Mouse (Mus musculus): ENCODE measurements around the gene Mark1. TPM values are rescaled to one million over a fixed set of nuclear protein-coding genes. Genes with fewer than 3 reads are reported as not detected.

The Mark1 gene
- polyA plus RNA-seq, 1 experiment from 2014 or later: 15.0 TPM

- Histone ChIP-seq H3K36me3 (ENCODE audit: control insufficient read depth, insufficient read depth) (peaks cover 24% of the 10 kb centered on the region), H3K27me3 (replicated peaks; ENCODE audit: control insufficient read depth, insufficient read depth, low read length) (no peaks in the 10 kb centered on the region), H3K27ac (ENCODE audit: low read length) (no peak overlapping the region), H3K9me3 (ENCODE audit: control insufficient read depth, low read length) (no peaks in the 10 kb centered on the region), H3K4me3 (replicated peaks; ENCODE audit: low read length) (no peak overlapping the region), H3K4me1 (replicated peaks; ENCODE audit: control insufficient read depth, insufficient read depth, low read length) (0 out of 2 replicates have a peak, but pooled peaks cover 4% of the 10 kb centered on the region), H3K4me2 (ENCODE audit: low read length) (no peak overlapping the region), H3K9ac (replicated peaks; ENCODE audit: low read depth, low read length) (no peak overlapping the region)
- WGBS: 92% methylated on average over 18 of the region's 18 CpGs
- no peak for ATAC-seq
Observed at GRCm38 (mm10) chr1:184912336-184912735, 87.0 kb downstream of the Mark1 start.

- Histone ChIP-seq H3K36me3 (ENCODE audit: control insufficient read depth, insufficient read depth) (peaks cover 24% of the 10 kb centered on the region), H3K27me3 (replicated peaks; ENCODE audit: control insufficient read depth, insufficient read depth, low read length) (no peaks in the 10 kb centered on the region), H3K4me2 (ENCODE audit: low read length) (no peak overlapping the region), H3K27ac (ENCODE audit: low read length) (no peak overlapping the region), H3K4me1 (replicated peaks; ENCODE audit: control insufficient read depth, insufficient read depth, low read length) (peaks cover 6% of the 10 kb centered on the region), H3K4me3 (replicated peaks; ENCODE audit: low read length) (no peak overlapping the region), H3K9ac (replicated peaks; ENCODE audit: low read depth, low read length) (no peak overlapping the region), H3K9me3 (ENCODE audit: control insufficient read depth, low read length) (no peaks in the 10 kb centered on the region)
- ATAC-seq: peak; percentile 29; the same call in 1 of the 2 replicates
- WGBS: 76% methylated on average over 6 of the region's 6 CpGs
Observed at GRCm38 (mm10) chr1:184911861-184912260, 87.5 kb downstream of the Mark1 start.

GRCm38 (mm10) chr1:184908558-184908957 is 90.8 kb downstream of the Mark1 start:
- no peak for ATAC-seq
- no peak overlapping the region for H3K27ac ChIP-seq (ENCODE audit: low read length)
- H3K4me3 ChIP-seq (replicated peaks; ENCODE audit: low read length): no peak overlapping the region
- no peaks in the 10 kb centered on the region for H3K9me3 ChIP-seq (ENCODE audit: control insufficient read depth, low read length)
- WGBS: 75% methylated on average over 9 of the region's 9 CpGs
- no peak overlapping the region for H3K9ac ChIP-seq (replicated peaks; ENCODE audit: low read depth, low read length)
- H3K4me1 ChIP-seq (replicated peaks; ENCODE audit: control insufficient read depth, insufficient read depth, low read length): peaks cover 23% of the 10 kb centered on the region
- H3K27me3 ChIP-seq (replicated peaks; ENCODE audit: control insufficient read depth, insufficient read depth, low read length): no peaks in the 10 kb centered on the region
- H3K4me2 ChIP-seq (ENCODE audit: low read length): no peak overlapping the region
- peaks cover 21% of the 10 kb centered on the region; the same call in 1 of the 2 replicates for H3K36me3 ChIP-seq (ENCODE audit: control insufficient read depth, insufficient read depth)

GRCm38 (mm10) chr1:184905904-184906745 is 93.2 kb downstream of the Mark1 start:
- WGBS: 31% methylated on average over 12 of the region's 12 CpGs
- Histone ChIP-seq H3K4me3 (replicated peaks; ENCODE audit: low read length) (no peak overlapping the region), H3K36me3 (ENCODE audit: control insufficient read depth, insufficient read depth) (peaks cover 16% of the 10 kb centered on the region; the same call in 1 of the 2 replicates), H3K9me3 (ENCODE audit: control insufficient read depth, low read length) (no peaks in the 10 kb centered on the region), H3K4me1 (replicated peaks; ENCODE audit: control insufficient read depth, insufficient read depth, low read length) (peaks cover 23% of the 10 kb centered on the region), H3K9ac (replicated peaks; ENCODE audit: low read depth, low read length) (no peak overlapping the region; the same call in 1 of the 2 replicates), H3K27ac (ENCODE audit: low read length) (peak overlapping the region; percentile 89), H3K27me3 (replicated peaks; ENCODE audit: control insufficient read depth, insufficient read depth, low read length) (no peaks in the 10 kb centered on the region), H3K4me2 (ENCODE audit: low read length) (peak overlapping the region; percentile 13; the same call in 1 of the 2 replicates)
- ATAC-seq: peak; percentile 80

GRCm38 (mm10) chr1:184905371-184905770 is 94.0 kb downstream of the Mark1 start:
- Histone ChIP-seq H3K9me3 (ENCODE audit: control insufficient read depth, low read length) (no peaks in the 10 kb centered on the region), H3K27ac (ENCODE audit: low read length) (peak overlapping the region; percentile 89), H3K27me3 (replicated peaks; ENCODE audit: control insufficient read depth, insufficient read depth, low read length) (no peaks in the 10 kb centered on the region), H3K9ac (replicated peaks; ENCODE audit: low read depth, low read length) (no peak overlapping the region), H3K36me3 (ENCODE audit: control insufficient read depth, insufficient read depth) (peaks cover 22% of the 10 kb centered on the region; the same call in 1 of the 2 replicates), H3K4me2 (ENCODE audit: low read length) (peak overlapping the region; percentile 20; the same call in 1 of the 2 replicates), H3K4me1 (replicated peaks; ENCODE audit: control insufficient read depth, insufficient read depth, low read length) (peaks cover 23% of the 10 kb centered on the region), H3K4me3 (replicated peaks; ENCODE audit: low read length) (no peak overlapping the region)
- 35% methylated on average over 19 of the region's 19 CpGs for WGBS
- ATAC-seq: peak; percentile 91

- ATAC-seq: no peak
- 63% methylated on average over 7 of the region's 7 CpGs for WGBS
- no peaks in the 10 kb centered on the region for H3K9me3 ChIP-seq (ENCODE audit: control insufficient read depth, low read length)
- no peaks in the 10 kb centered on the region for H3K27me3 ChIP-seq (replicated peaks; ENCODE audit: control insufficient read depth, insufficient read depth, low read length)
- H3K9ac ChIP-seq (replicated peaks; ENCODE audit: low read depth, low read length): no peak overlapping the region
- H3K27ac ChIP-seq (ENCODE audit: low read length): no peak overlapping the region
- H3K4me2 ChIP-seq (ENCODE audit: low read length): no peak overlapping the region
- H3K4me3 ChIP-seq (replicated peaks; ENCODE audit: low read length): no peak overlapping the region
- peaks cover 21% of the 10 kb centered on the region for H3K36me3 ChIP-seq (ENCODE audit: control insufficient read depth, insufficient read depth)
- H3K4me1 ChIP-seq (replicated peaks; ENCODE audit: control insufficient read depth, insufficient read depth, low read length): peaks cover 23% of the 10 kb centered on the region
Observed at GRCm38 (mm10) chr1:184903697-184904096, 95.7 kb downstream of the Mark1 start.

GRCm38 (mm10) chr1:184902886-184903285 is 96.5 kb downstream of the Mark1 start:
- no peak for ATAC-seq
- WGBS: 70% methylated on average over 7 of the region's 7 CpGs

GRCm38 (mm10) chr1:184897350-184897749 is 102.0 kb downstream of the Mark1 start:
- ATAC-seq: no peak
- no peak overlapping the region for H3K27ac ChIP-seq (ENCODE audit: low read length)
- H3K4me3 ChIP-seq (replicated peaks; ENCODE audit: low read length): no peak overlapping the region
- H3K27me3 ChIP-seq (replicated peaks; ENCODE audit: control insufficient read depth, insufficient read depth, low read length): no peaks in the 10 kb centered on the region
- WGBS: 85% methylated on average over 16 of the region's 16 CpGs
- H3K4me2 ChIP-seq (ENCODE audit: low read length): no peak overlapping the region
- H3K36me3 ChIP-seq (ENCODE audit: control insufficient read depth, insufficient read depth): peaks cover 22% of the 10 kb centered on the region
- H3K4me1 ChIP-seq (replicated peaks; ENCODE audit: control insufficient read depth, insufficient read depth, low read length): no peaks in the 10 kb centered on the region
- no peaks in the 10 kb centered on the region for H3K9me3 ChIP-seq (ENCODE audit: control insufficient read depth, low read length)
- no peak overlapping the region for H3K9ac ChIP-seq (replicated peaks; ENCODE audit: low read depth, low read length)

More at GRCm38 (mm10) chr1:184902886-184903285, 96.5 kb downstream of the Mark1 start:
- peaks cover 22% of the 10 kb centered on the region for H3K36me3 ChIP-seq (ENCODE audit: control insufficient read depth, insufficient read depth)
- H3K27ac ChIP-seq (ENCODE audit: low read length): no peak overlapping the region
- no peak overlapping the region for H3K4me2 ChIP-seq (ENCODE audit: low read length)
- peaks cover 21% of the 10 kb centered on the region for H3K4me1 ChIP-seq (replicated peaks; ENCODE audit: control insufficient read depth, insufficient read depth, low read length)
- no peak overlapping the region for H3K9ac ChIP-seq (replicated peaks; ENCODE audit: low read depth, low read length)
- no peak overlapping the region for H3K4me3 ChIP-seq (replicated peaks; ENCODE audit: low read length)
- H3K27me3 ChIP-seq (replicated peaks; ENCODE audit: control insufficient read depth, insufficient read depth, low read length): no peaks in the 10 kb centered on the region
- H3K9me3 ChIP-seq (ENCODE audit: control insufficient read depth, low read length): no peaks in the 10 kb centered on the region

GRCm38 (mm10) chr1:184891998-184892397 is 107.4 kb downstream of the Mark1 start:
- Histone ChIP-seq H3K4me1 (replicated peaks; ENCODE audit: control insufficient read depth, insufficient read depth, low read length) (no peaks in the 10 kb centered on the region), H3K9ac (replicated peaks; ENCODE audit: low read depth, low read length) (no peak overlapping the region), H3K4me3 (replicated peaks; ENCODE audit: low read length) (no peak overlapping the region), H3K4me2 (ENCODE audit: low read length) (no peak overlapping the region), H3K36me3 (ENCODE audit: control insufficient read depth, insufficient read depth) (no peaks in the 10 kb centered on the region), H3K9me3 (ENCODE audit: control insufficient read depth, low read length) (no peaks in the 10 kb centered on the region), H3K27ac (ENCODE audit: low read length) (no peak overlapping the region), H3K27me3 (replicated peaks; ENCODE audit: control insufficient read depth, insufficient read depth, low read length) (no peaks in the 10 kb centered on the region)
- 83% methylated on average over 3 of the region's 3 CpGs for WGBS
- no peak for ATAC-seq

Data from forebrain, embryonic 16.5 days (tissue).